Mouse (Mus musculus) thymus, adult 2 months (tissue): Measurements from ENCODE around the gene Zscan2.
A peak's percentile ranks its signal among the peaks of the same experiment; 100 is the strongest.

Experiments used
- CTCF ChIP-seq: fragments of 200-500 bp; IDR thresholded peaks from 2 replicates; pipeline ENCODE4 v1.5.1; 2012; ENCODE audit warnings: mild to moderate bottlenecking, control low read depth, low read length, moderate library complexity, borderline replicate concordance; ENCODE audit not compliant: control insufficient read depth, poor library complexity, insufficient read depth; ENCODE audit errors: extremely low read depth
- POLR2A ChIP-seq: fragments of 200-500 bp; IDR thresholded peaks from 2 replicates; pipeline ENCODE4 v1.6.1; 2012; ENCODE audit warnings: mild to moderate bottlenecking, low read length, control low read depth, moderate library complexity; ENCODE audit not compliant: control insufficient read depth, poor library complexity, insufficient read depth; ENCODE audit errors: extremely low read depth

DNA sequence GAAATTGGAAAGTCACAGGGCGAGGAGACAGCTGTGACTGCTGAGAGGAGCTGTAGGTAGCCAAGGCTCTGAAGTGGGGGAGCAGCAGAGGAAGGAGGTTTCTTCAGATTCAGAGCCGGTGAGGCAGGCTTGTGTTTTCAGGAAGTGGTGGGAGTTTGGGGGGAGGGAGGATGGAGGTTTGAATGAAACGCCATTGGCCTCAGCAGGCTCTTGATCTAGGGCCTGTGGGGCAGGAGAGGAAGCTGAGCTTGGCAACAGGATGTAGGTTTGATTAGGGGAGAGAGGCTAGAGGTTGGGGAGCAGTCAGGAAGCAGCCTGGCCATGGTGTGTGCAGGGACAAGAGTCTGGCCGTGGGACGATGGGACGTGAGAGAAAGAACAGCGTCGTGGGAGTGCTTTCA, 4.1 kb downstream of the Zscan2 start:
- no peak for TF ChIP-seq CTCF
- 0 out of 2 replicates have a peak, but pooled peaks have one; percentile 30 for TF ChIP-seq POLR2A
